Mouse (Mus musculus): Measurements from ENCODE around the gene Bank1. TPM values are rescaled to one million over a fixed set of nuclear protein-coding genes. Genes with fewer than 3 reads are reported as not detected.

Gene Bank1
- 1.6 and 1.8 TPM in 2 replicates for polyA plus RNA-seq (2014; fragmentation: Nextera tagmentation; extraction: Ambion mirVana)

DNA sequence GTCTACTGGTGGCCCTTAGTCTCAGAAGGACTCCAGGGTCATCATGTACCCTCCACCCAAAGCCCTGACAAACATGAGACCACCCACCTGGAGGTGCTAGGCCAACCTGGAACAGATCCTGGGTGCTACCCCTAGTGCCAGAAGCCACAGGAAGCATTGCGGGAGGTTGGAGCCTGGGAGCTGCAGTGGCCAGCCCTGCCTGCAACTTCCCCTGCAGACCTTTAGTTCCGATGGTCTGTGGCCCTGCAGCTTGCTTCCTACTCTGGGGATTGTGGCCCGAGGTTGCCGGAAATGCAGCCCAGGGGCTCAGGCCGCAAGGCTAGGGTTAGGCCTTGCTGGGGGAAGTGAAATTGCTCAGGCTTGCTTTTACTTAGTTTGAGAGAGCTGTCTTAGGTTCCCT lies at the start of gene Bank1:
Gene Bank1 (minus strand): TSS at position 284 of the 400 bp plus-strand sequence.
- H3K9ac ChIP-seq (replicated peaks; ENCODE audit: low read depth, low read length) = no peak within 1 kb of the TSS
- no peak for ATAC-seq (ENCODE audit: insufficient number of reproducible peaks, insufficient read depth, low FRiP score, low read depth)
- H3K27me3 ChIP-seq (ENCODE audit: control insufficient read depth, insufficient read depth, low read length) = no peaks in the 10 kb centered on the region
- H3K4me1 ChIP-seq (ENCODE audit: control insufficient read depth, insufficient read depth, low read length) = no peaks in the 10 kb centered on the region
- WGBS = 82% methylated on average over 5 of the region's 5 CpGs
- H3K4me3 ChIP-seq (ENCODE audit: low read depth, low read length) = no peak within 1 kb of the TSS
- no peak within 1 kb of the TSS for H3K27ac ChIP-seq (ENCODE audit: low read length)
- no peaks in the 10 kb centered on the region for H3K9me3 ChIP-seq (ENCODE audit: control insufficient read depth, low read depth, low read length)
- H3K4me2 ChIP-seq (replicated peaks; ENCODE audit: low read depth, low read length) = no peak within 1 kb of the TSS
- H3K36me3 ChIP-seq (ENCODE audit: control insufficient read depth, insufficient read depth, low read length) = no peaks in the 10 kb centered on the region

DNA sequence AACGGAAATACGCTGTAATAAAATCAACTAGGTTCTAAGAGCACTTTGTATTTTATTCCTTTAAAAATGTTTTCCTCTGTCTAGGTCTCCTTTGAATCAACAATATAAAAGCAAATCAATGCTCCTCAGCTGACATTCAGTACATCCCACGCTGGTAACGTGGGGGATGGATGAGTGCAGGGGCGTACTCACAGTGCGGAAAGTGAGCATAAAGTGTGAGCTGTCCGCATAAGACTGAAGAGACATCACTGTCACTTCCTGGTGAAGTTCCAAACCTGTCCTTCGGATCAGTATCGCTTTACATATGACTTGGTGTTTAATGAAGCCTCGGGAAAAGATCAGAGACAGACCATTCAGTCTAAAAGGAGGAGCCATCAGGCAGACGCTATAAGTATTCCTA lies 44.0 kb upstream of the Bank1 start:
- Histone ChIP-seq H3K9me3 (ENCODE audit: control insufficient read depth, low read depth, low read length) (no peaks in the 10 kb centered on the region), H3K36me3 (ENCODE audit: control insufficient read depth, insufficient read depth, low read length) (no peaks in the 10 kb centered on the region), H3K27ac (ENCODE audit: low read length) (no peak overlapping the region), H3K27me3 (ENCODE audit: control insufficient read depth, insufficient read depth, low read length) (no peaks in the 10 kb centered on the region), H3K4me2 (replicated peaks; ENCODE audit: low read depth, low read length) (no peak overlapping the region), H3K4me3 (ENCODE audit: low read depth, low read length) (no peak overlapping the region), H3K9ac (replicated peaks; ENCODE audit: low read depth, low read length) (no peak overlapping the region), H3K4me1 (ENCODE audit: control insufficient read depth, insufficient read depth, low read length) (no peaks in the 10 kb centered on the region)
- ATAC-seq (ENCODE audit: insufficient number of reproducible peaks, insufficient read depth, low FRiP score, low read depth) = no peak
- 69% methylated on average over 11 of the region's 11 CpGs for WGBS

DNA sequence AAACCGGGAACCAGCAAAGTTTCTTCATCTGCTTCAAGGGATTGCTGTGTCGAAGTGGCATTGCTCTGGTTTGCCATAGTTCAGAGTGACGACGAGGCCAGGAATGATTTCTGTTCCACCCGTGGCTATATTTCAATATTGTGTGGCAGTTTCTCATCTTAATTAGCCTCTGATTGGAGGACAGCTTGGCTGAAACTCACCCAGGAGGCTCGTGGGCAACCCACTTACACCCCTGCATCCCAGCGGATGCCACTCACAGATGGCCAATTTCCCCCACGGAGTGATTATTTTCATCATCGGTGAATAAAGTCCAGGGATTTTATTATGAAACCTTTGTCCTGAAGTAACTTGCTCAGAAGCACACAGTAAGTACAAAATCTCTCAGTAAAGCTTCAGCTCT lies 43.6 kb upstream of the Bank1 start:
- H3K4me3 ChIP-seq (ENCODE audit: low read depth, low read length) = no peak overlapping the region
- no peaks in the 10 kb centered on the region for H3K9me3 ChIP-seq (ENCODE audit: control insufficient read depth, low read depth, low read length)
- no peak overlapping the region for H3K27ac ChIP-seq (ENCODE audit: low read length)
- H3K4me2 ChIP-seq (replicated peaks; ENCODE audit: low read depth, low read length) = no peak overlapping the region
- no peak overlapping the region for H3K9ac ChIP-seq (replicated peaks; ENCODE audit: low read depth, low read length)
- no peaks in the 10 kb centered on the region for H3K4me1 ChIP-seq (ENCODE audit: control insufficient read depth, insufficient read depth, low read length)
- H3K27me3 ChIP-seq (ENCODE audit: control insufficient read depth, insufficient read depth, low read length) = no peaks in the 10 kb centered on the region
- ATAC-seq (ENCODE audit: insufficient number of reproducible peaks, insufficient read depth, low FRiP score, low read depth) = no peak
- 86% methylated on average over 9 of the region's 9 CpGs for WGBS
- no peaks in the 10 kb centered on the region for H3K36me3 ChIP-seq (ENCODE audit: control insufficient read depth, insufficient read depth, low read length)

DNA sequence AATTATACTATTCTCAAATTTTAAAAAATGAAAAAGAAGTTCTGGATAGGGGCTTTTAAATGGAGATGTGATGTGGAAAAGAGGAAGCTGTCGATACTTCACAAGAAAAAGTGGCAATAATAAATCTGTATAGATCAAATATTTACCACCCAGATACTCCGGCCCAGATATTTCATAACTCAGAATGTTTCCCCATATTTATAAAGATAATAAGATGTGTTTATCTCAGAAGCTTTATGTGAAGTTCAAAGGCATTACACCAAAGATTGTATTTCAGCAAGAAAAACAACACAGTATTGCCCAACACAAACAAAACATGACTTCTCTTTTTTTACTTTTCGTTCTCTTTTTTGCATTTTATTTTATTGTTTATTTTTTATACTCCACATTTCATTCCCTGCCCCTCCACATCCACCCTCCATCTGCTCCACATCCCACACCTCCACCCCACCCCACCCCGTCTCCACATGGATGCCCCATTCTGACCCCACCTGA lies 42.7 kb upstream of the Bank1 start:
- Histone ChIP-seq H3K4me3 (ENCODE audit: low read depth, low read length) (no peak overlapping the region), H3K36me3 (ENCODE audit: control insufficient read depth, insufficient read depth, low read length) (no peaks in the 10 kb centered on the region), H3K27ac (ENCODE audit: low read length) (no peak overlapping the region), H3K4me1 (ENCODE audit: control insufficient read depth, insufficient read depth, low read length) (no peaks in the 10 kb centered on the region), H3K27me3 (ENCODE audit: control insufficient read depth, insufficient read depth, low read length) (no peaks in the 10 kb centered on the region), H3K9me3 (ENCODE audit: control insufficient read depth, low read depth, low read length) (no peaks in the 10 kb centered on the region), H3K9ac (replicated peaks; ENCODE audit: low read depth, low read length) (no peak overlapping the region), H3K4me2 (replicated peaks; ENCODE audit: low read depth, low read length) (no peak overlapping the region)
- no peak for ATAC-seq (ENCODE audit: insufficient number of reproducible peaks, insufficient read depth, low FRiP score, low read depth)
- WGBS = 82% methylated on average over 4 of the region's 4 CpGs

- Histone ChIP-seq H3K4me1 (ENCODE audit: control insufficient read depth, insufficient read depth, low read length) (no peaks in the 10 kb centered on the region), H3K27ac (ENCODE audit: low read length) (no peak overlapping the region), H3K4me3 (ENCODE audit: low read depth, low read length) (no peak overlapping the region), H3K36me3 (ENCODE audit: control insufficient read depth, insufficient read depth, low read length) (no peaks in the 10 kb centered on the region), H3K9me3 (ENCODE audit: control insufficient read depth, low read depth, low read length) (no peaks in the 10 kb centered on the region), H3K9ac (replicated peaks; ENCODE audit: low read depth, low read length) (no peak overlapping the region), H3K27me3 (ENCODE audit: control insufficient read depth, insufficient read depth, low read length) (no peaks in the 10 kb centered on the region), H3K4me2 (replicated peaks; ENCODE audit: low read depth, low read length) (no peak overlapping the region)
- 77% methylated on average over 7 of the region's 7 CpGs for WGBS
- ATAC-seq (ENCODE audit: insufficient number of reproducible peaks, insufficient read depth, low FRiP score, low read depth) = no peak
These were observed 23.8 kb upstream of the Bank1 start for GRCm38 (mm10) chr3:136349690-136350089.

DNA sequence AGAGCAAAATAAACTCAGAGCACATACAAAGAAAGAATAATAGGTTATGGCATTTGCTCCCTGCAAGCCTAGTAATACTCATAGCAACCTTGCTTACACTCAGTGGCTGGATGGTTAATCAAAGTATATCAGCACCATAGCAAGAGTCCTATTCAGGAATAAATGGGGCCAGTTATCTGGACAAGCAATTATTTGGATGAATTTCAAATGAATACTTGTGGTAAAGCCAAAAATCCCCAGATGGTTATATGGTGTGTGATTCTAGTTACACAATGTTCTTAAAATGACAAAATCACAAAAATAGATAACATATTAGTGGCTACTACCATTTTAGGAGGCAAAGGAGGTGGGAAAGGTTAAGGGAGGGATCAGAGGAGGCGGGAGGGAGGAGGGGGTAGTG lies 22.7 kb upstream of the Bank1 start:
- no peak overlapping the region for H3K27ac ChIP-seq (ENCODE audit: low read length)
- WGBS = 42% methylated on average over 1 of the region's 1 CpGs
- H3K4me3 ChIP-seq (ENCODE audit: low read depth, low read length) = no peak overlapping the region
- no peaks in the 10 kb centered on the region for H3K4me1 ChIP-seq (ENCODE audit: control insufficient read depth, insufficient read depth, low read length)
- no peak for ATAC-seq (ENCODE audit: insufficient number of reproducible peaks, insufficient read depth, low FRiP score, low read depth)
- H3K9me3 ChIP-seq (ENCODE audit: control insufficient read depth, low read depth, low read length) = no peaks in the 10 kb centered on the region
- no peaks in the 10 kb centered on the region for H3K36me3 ChIP-seq (ENCODE audit: control insufficient read depth, insufficient read depth, low read length)
- no peaks in the 10 kb centered on the region for H3K27me3 ChIP-seq (ENCODE audit: control insufficient read depth, insufficient read depth, low read length)
- H3K9ac ChIP-seq (replicated peaks; ENCODE audit: low read depth, low read length) = no peak overlapping the region
- H3K4me2 ChIP-seq (replicated peaks; ENCODE audit: low read depth, low read length) = no peak overlapping the region

- 88% methylated on average over 1 of the region's 1 CpGs for WGBS
- no peaks in the 10 kb centered on the region for H3K9me3 ChIP-seq (ENCODE audit: control insufficient read depth, low read depth, low read length)
- no peaks in the 10 kb centered on the region for H3K4me1 ChIP-seq (ENCODE audit: control insufficient read depth, insufficient read depth, low read length)
- H3K9ac ChIP-seq (replicated peaks; ENCODE audit: low read depth, low read length) = no peak overlapping the region
- no peaks in the 10 kb centered on the region for H3K36me3 ChIP-seq (ENCODE audit: control insufficient read depth, insufficient read depth, low read length)
- no peak overlapping the region for H3K4me2 ChIP-seq (replicated peaks; ENCODE audit: low read depth, low read length)
- no peaks in the 10 kb centered on the region for H3K27me3 ChIP-seq (ENCODE audit: control insufficient read depth, insufficient read depth, low read length)
- no peak for ATAC-seq (ENCODE audit: insufficient number of reproducible peaks, insufficient read depth, low FRiP score, low read depth)
- H3K27ac ChIP-seq (ENCODE audit: low read length) = no peak overlapping the region
- H3K4me3 ChIP-seq (ENCODE audit: low read depth, low read length) = no peak overlapping the region
These were observed 21.4 kb upstream of the Bank1 start for GRCm38 (mm10) chr3:136347277-136347676.

GRCm38 (mm10) chr3:136341911-136342310 lies 16.0 kb upstream of the Bank1 start:
- Histone ChIP-seq H3K27me3 (ENCODE audit: control insufficient read depth, insufficient read depth, low read length) (no peaks in the 10 kb centered on the region), H3K27ac (ENCODE audit: low read length) (no peak overlapping the region), H3K36me3 (ENCODE audit: control insufficient read depth, insufficient read depth, low read length) (no peaks in the 10 kb centered on the region), H3K4me2 (replicated peaks; ENCODE audit: low read depth, low read length) (no peak overlapping the region), H3K4me1 (ENCODE audit: control insufficient read depth, insufficient read depth, low read length) (no peaks in the 10 kb centered on the region), H3K4me3 (ENCODE audit: low read depth, low read length) (no peak overlapping the region), H3K9me3 (ENCODE audit: control insufficient read depth, low read depth, low read length) (no peaks in the 10 kb centered on the region), H3K9ac (replicated peaks; ENCODE audit: low read depth, low read length) (no peak overlapping the region)
- ATAC-seq (ENCODE audit: insufficient number of reproducible peaks, insufficient read depth, low FRiP score, low read depth) = no peak
- 92% methylated on average over 2 of the region's 2 CpGs for WGBS

- H3K9ac ChIP-seq (replicated peaks; ENCODE audit: low read depth, low read length) = no peak overlapping the region
- no peaks in the 10 kb centered on the region for H3K9me3 ChIP-seq (ENCODE audit: control insufficient read depth, low read depth, low read length)
- H3K36me3 ChIP-seq (ENCODE audit: control insufficient read depth, insufficient read depth, low read length) = no peaks in the 10 kb centered on the region
- H3K27me3 ChIP-seq (ENCODE audit: control insufficient read depth, insufficient read depth, low read length) = no peaks in the 10 kb centered on the region
- H3K27ac ChIP-seq (ENCODE audit: low read length) = no peak overlapping the region
- ATAC-seq (ENCODE audit: insufficient number of reproducible peaks, insufficient read depth, low FRiP score, low read depth) = no peak
- WGBS = 76% methylated on average over 2 of the region's 2 CpGs
- no peaks in the 10 kb centered on the region for H3K4me1 ChIP-seq (ENCODE audit: control insufficient read depth, insufficient read depth, low read length)
- no peak overlapping the region for H3K4me3 ChIP-seq (ENCODE audit: low read depth, low read length)
- H3K4me2 ChIP-seq (replicated peaks; ENCODE audit: low read depth, low read length) = no peak overlapping the region
These were observed 14.0 kb upstream of the Bank1 start for GRCm38 (mm10) chr3:136339896-136340295.

All from stomach, embryonic 14.5 days (tissue).